ENCODE assay signal across 8 mouse cellular contexts in genomic region chr1:106173621-106174156, GRCm38 (mm10). TPM values are rescaled to one million over a fixed set of nuclear protein-coding genes. Genes with fewer than 3 reads are reported as not detected.
DNase-seq lines count a peak whose midpoint lies in the region; ATAC-seq and TF ChIP-seq lines count a peak whose summit lies in the region.

No protein-coding gene starts in this region.

- DNase-seq in liver, adult 2 months (ENCODE audit: extremely low read depth, low read depth, low spot score), result peak; percentile 66
- no peak for DNase-seq in liver
- no peak for DNase-seq in layer of hippocampus, adult 8-10 months (ENCODE audit: low spot score in 2 of 2)
- DNase-seq in retina, embryonic 14.5 days (ENCODE audit: low spot score), result no peak

- H3K9me3 ChIP-seq in embryonic facial prominence, embryonic 12.5 days, result no peaks in the 10 kb centered on the region
- no peaks in the 10 kb centered on the region for H3K9me3 ChIP-seq in intestine, embryonic 15.5 days
- H3K9me3 ChIP-seq in neural tube, embryonic 14.5 days (ENCODE audit: control insufficient read depth, low read length), result no peaks in the 10 kb centered on the region

- peaks cover 16% of the 10 kb centered on the region; the same call in 1 of the 2 replicates for H3K4me1 ChIP-seq in liver, adult 2 months (ENCODE audit: control insufficient read depth, insufficient read depth, low read length)
- peaks cover 18% of the 10 kb centered on the region for H3K4me1 ChIP-seq in embryonic facial prominence, embryonic 12.5 days
- H3K4me1 ChIP-seq in intestine, embryonic 15.5 days (replicated peaks), result peaks cover 13% of the 10 kb centered on the region; the same call in 1 of the 2 replicates
- peaks cover 27% of the 10 kb centered on the region for H3K4me1 ChIP-seq in neural tube, embryonic 14.5 days (ENCODE audit: control insufficient read depth, insufficient read depth, low read length)

- H3K4me3 ChIP-seq in liver, adult 2 months (ENCODE audit: insufficient read depth, low read depth, low read length), result peak overlapping the region; percentile 89
- peak overlapping the region; percentile 65 for H3K4me3 ChIP-seq in embryonic facial prominence, embryonic 12.5 days
- peak overlapping the region; percentile 90 for H3K4me3 ChIP-seq in intestine, embryonic 15.5 days (replicated peaks)
- peak overlapping the region; percentile 90 for H3K4me3 ChIP-seq in neural tube, embryonic 14.5 days (ENCODE audit: low read depth, low read length)

- WGBS in liver, adult 2 months, result 12% methylated on average over 9 of the region's 9 CpGs
- 46% methylated on average over 9 of the region's 9 CpGs for WGBS in embryonic facial prominence, embryonic 12.5 days
- whole genome bisulfite sequencing in intestine, embryonic 15.5 days, result 35% methylated on average over 9 of the region's 9 CpGs
- 23% methylated on average over 9 of the region's 9 CpGs for WGBS in neural tube, embryonic 14.5 days

- TF ChIP-seq CTCF in liver, adult 2 months (IDR thresholded peaks at IDR 0.05; ENCODE audit: low read depth, low read length), result no peak

- H3K79me2 ChIP-seq in liver, adult 2 months (ENCODE audit: control insufficient read depth, insufficient read depth, low read length), result peaks cover 21% of the 10 kb centered on the region

- no peaks in the 10 kb centered on the region for H3K27me3 ChIP-seq in liver, adult 2 months (ENCODE audit: control insufficient read depth, insufficient read depth, low read length)
- no peaks in the 10 kb centered on the region for H3K27me3 ChIP-seq in embryonic facial prominence, embryonic 12.5 days
- no peaks in the 10 kb centered on the region for H3K27me3 ChIP-seq in intestine, embryonic 15.5 days (replicated peaks)
- no peaks in the 10 kb centered on the region for H3K27me3 ChIP-seq in neural tube, embryonic 14.5 days (ENCODE audit: control insufficient read depth, insufficient read depth, low read length)

- H3K4me2 ChIP-seq in embryonic facial prominence, embryonic 12.5 days (replicated peaks), result peak overlapping the region; percentile 76
- peak overlapping the region; percentile 65 for H3K4me2 ChIP-seq in intestine, embryonic 15.5 days (replicated peaks)
- H3K4me2 ChIP-seq in neural tube, embryonic 14.5 days (ENCODE audit: low read depth, low read length), result peak overlapping the region; percentile 88

- peak overlapping the region; percentile 99 for H3K9ac ChIP-seq in liver, adult 2 months (ENCODE audit: low read depth, low read length)
- no peak overlapping the region for H3K9ac ChIP-seq in embryonic facial prominence, embryonic 12.5 days
- H3K9ac ChIP-seq in intestine, embryonic 15.5 days, result peak overlapping the region; percentile 87
- peak overlapping the region; percentile 96 for H3K9ac ChIP-seq in neural tube, embryonic 14.5 days (replicated peaks; ENCODE audit: low read depth, low read length)

- H3K36me3 ChIP-seq in liver, adult 2 months (ENCODE audit: control insufficient read depth, insufficient read depth, low read length), result no peaks in the 10 kb centered on the region
- no peaks in the 10 kb centered on the region for H3K36me3 ChIP-seq in embryonic facial prominence, embryonic 12.5 days
- H3K36me3 ChIP-seq in intestine, embryonic 15.5 days, result no peaks in the 10 kb centered on the region
- H3K36me3 ChIP-seq in neural tube, embryonic 14.5 days (ENCODE audit: control insufficient read depth, insufficient read depth, low read length), result no peaks in the 10 kb centered on the region

- ATAC-seq in embryonic facial prominence, embryonic 12.5 days (ENCODE audit: insufficient number of reproducible peaks, insufficient read depth, low FRiP score, low TSS enrichment), result no peak
- ATAC-seq in intestine, embryonic 15.5 days, result no peak
- no peak for ATAC-seq in neural tube, embryonic 14.5 days (ENCODE audit: low read depth)
- no peak for ATAC-seq in cerebellum, adult (ENCODE audit: insufficient number of reproducible peaks, low FRiP score, low TSS enrichment)

- peak overlapping the region; percentile 73 for H3K27ac ChIP-seq in liver, adult 2 months (replicated peaks; ENCODE audit: insufficient read depth, low read depth, low read length)
- no peak overlapping the region for H3K27ac ChIP-seq in embryonic facial prominence, embryonic 12.5 days
- no peak overlapping the region for H3K27ac ChIP-seq in intestine, embryonic 15.5 days
- no peak overlapping the region for H3K27ac ChIP-seq in neural tube, embryonic 14.5 days (ENCODE audit: low read depth, low read length)

- no peak for TF ChIP-seq POLR2A in liver, adult 2 months (IDR thresholded peaks at IDR 0.05; ENCODE audit: extremely low read depth, insufficient read depth, low read length)

RNA-seq across cellular contexts. Expression of gene Phlpp1, which starts 2.1 kb away (rescaled TPM):
- 8.3 and 13.1 TPM in 2 replicates for total RNA-seq in liver, adult 2 months (2014; rRNA removed)
- 7.8 and 8.7 TPM in 2 replicates for polyA plus RNA-seq in liver, adult 2 months (2012; rRNA removed)
- polyA plus RNA-seq in embryonic facial prominence, embryonic 12.5 days (2016; fragmentation: Nextera tagmentation; extraction: Ambion mirVana), result 5.0 and 5.1 TPM in 2 replicates
- polyA plus RNA-seq in intestine, embryonic 15.5 days (2015; fragmentation: Nextera tagmentation; extraction: Ambion mirVana), result 3.2 and 4.0 TPM in 2 replicates
- polyA plus RNA-seq in neural tube, embryonic 14.5 days (2014; fragmentation: Nextera tagmentation; extraction: Ambion mirVana), result 10.3 and 11.8 TPM in 2 replicates
- 10 to 100 TPM; 83.4 to 88.2 (median 87.7) TPM for total RNA-seq in layer of hippocampus, adult 8-10 months (2022)
